Mouse (Mus musculus): ENCODE results near the gene Rnf144a. TPM values are rescaled to one million over a fixed set of nuclear protein-coding genes. Genes with fewer than 3 reads are reported as not detected.
"Not testable (repeated sequence)": the region's sequence is repeated elsewhere in the genome, so short reads cannot be mapped to it uniquely, and the experiment has no call there.

Gene Rnf144a
- polyA plus RNA-seq, 1 experiment from 2014 or later, result 35.1 TPM

GRCm38 (mm10) chr12:26311548-26311947 lies 103.5 kb downstream of the Rnf144a start:
- H3K36me3 ChIP-seq (ENCODE audit: insufficient read depth, low read length), result peaks cover 18% of the 10 kb centered on the region
- H3K4me2 ChIP-seq (replicated peaks; ENCODE audit: low read depth, low read length), result no peak overlapping the region
- H3K9ac ChIP-seq (replicated peaks; ENCODE audit: low read length), result no peak overlapping the region
- no peak for ATAC-seq (ENCODE audit: low FRiP score, low TSS enrichment)
- H3K4me1 ChIP-seq (ENCODE audit: insufficient read depth, low read length), result no peaks in the 10 kb centered on the region
- no peak overlapping the region for H3K4me3 ChIP-seq (ENCODE audit: low read length)
- H3K9me3 ChIP-seq (ENCODE audit: low read length), result no peaks in the 10 kb centered on the region
- no peak overlapping the region for H3K27ac ChIP-seq (ENCODE audit: low read length)
- H3K27me3 ChIP-seq (ENCODE audit: insufficient read depth, low read length), result no peaks in the 10 kb centered on the region

DNA sequence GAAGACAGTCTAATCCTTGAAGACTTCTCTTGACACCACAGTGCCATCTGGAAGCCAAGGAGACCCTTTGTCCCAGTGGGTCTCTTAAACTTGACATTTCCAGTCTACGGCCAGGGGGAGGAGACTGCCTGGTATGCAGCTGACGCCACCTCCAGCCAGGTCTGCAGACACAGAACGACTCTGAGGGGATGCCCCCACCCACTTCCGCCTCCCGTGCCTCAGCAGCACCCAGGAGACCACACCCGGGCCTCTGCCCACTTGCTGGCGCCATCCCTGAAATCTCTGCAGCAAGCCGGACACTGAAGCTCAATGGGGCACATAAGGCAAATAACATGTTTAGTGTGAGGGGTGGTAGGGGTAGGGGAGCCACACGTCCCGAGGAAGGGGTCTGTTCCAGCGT lies 104.8 kb downstream of the Rnf144a start:
- peaks cover 18% of the 10 kb centered on the region for H3K36me3 ChIP-seq (ENCODE audit: insufficient read depth, low read length)
- no peaks in the 10 kb centered on the region for H3K9me3 ChIP-seq (ENCODE audit: low read length)
- no peak overlapping the region for H3K4me3 ChIP-seq (ENCODE audit: low read length)
- ATAC-seq (ENCODE audit: low FRiP score, low TSS enrichment), result no peak
- H3K27ac ChIP-seq (ENCODE audit: low read length), result no peak overlapping the region
- H3K9ac ChIP-seq (replicated peaks; ENCODE audit: low read length), result no peak overlapping the region
- H3K4me1 ChIP-seq (ENCODE audit: insufficient read depth, low read length), result no peaks in the 10 kb centered on the region
- 87% methylated on average over 11 of the region's 11 CpGs for WGBS
- H3K27me3 ChIP-seq (ENCODE audit: insufficient read depth, low read length), result no peaks in the 10 kb centered on the region
- no peak overlapping the region for H3K4me2 ChIP-seq (replicated peaks; ENCODE audit: low read depth, low read length)

- Histone ChIP-seq H3K27ac (ENCODE audit: low read length) (no peak overlapping the region), H3K9me3 (ENCODE audit: low read length) (no peaks in the 10 kb centered on the region), H3K27me3 (ENCODE audit: insufficient read depth, low read length) (no peaks in the 10 kb centered on the region), H3K4me3 (ENCODE audit: low read length) (no peak overlapping the region), H3K9ac (replicated peaks; ENCODE audit: low read length) (no peak overlapping the region), H3K4me1 (ENCODE audit: insufficient read depth, low read length) (no peaks in the 10 kb centered on the region), H3K4me2 (replicated peaks; ENCODE audit: low read depth, low read length) (no peak overlapping the region), H3K36me3 (ENCODE audit: insufficient read depth, low read length) (no peaks in the 10 kb centered on the region)
- ATAC-seq (ENCODE audit: low FRiP score, low TSS enrichment), result no peak
- 86% methylated on average over 5 of the region's 5 CpGs for WGBS
These were observed 112.2 kb downstream of the Rnf144a start for GRCm38 (mm10) chr12:26302886-26303285.

DNA sequence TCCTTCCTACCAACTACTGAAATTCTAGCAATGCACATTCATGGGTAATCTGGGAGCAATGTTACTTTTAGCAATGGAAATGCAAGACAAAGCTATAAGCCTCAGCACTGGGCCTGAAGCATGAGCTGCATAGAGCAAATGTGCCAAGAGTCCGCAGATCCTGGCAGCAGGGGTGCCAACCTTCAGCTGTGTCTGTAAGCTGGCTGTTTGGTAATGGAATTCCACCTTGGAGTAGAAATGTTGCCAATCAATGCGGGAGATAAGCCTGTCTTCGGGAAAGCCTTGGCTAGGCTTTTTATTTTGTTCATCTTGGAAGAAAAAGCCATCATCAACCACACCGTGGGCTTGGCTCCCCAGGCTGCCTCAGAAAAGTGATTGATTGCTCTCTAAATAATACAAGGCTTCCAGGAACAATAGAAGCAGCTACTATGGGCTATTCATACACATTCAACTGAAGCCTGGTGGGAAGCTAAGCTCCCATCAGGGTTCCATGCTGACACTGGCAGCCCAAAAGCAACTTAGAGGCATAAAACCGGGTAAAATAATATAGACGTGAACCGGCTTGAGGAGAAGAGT lies 115.5 kb downstream of the Rnf144a start:
- no peaks in the 10 kb centered on the region for H3K27me3 ChIP-seq (ENCODE audit: insufficient read depth, low read length)
- ATAC-seq (ENCODE audit: low FRiP score, low TSS enrichment), result no peak
- 71% methylated on average over 7 of the region's 7 CpGs for WGBS
- H3K4me1 ChIP-seq (ENCODE audit: insufficient read depth, low read length), result no peaks in the 10 kb centered on the region
- no peak overlapping the region for H3K9ac ChIP-seq (replicated peaks; ENCODE audit: low read length)
- H3K4me2 ChIP-seq (replicated peaks; ENCODE audit: low read depth, low read length), result no peak overlapping the region
- no peak overlapping the region for H3K27ac ChIP-seq (ENCODE audit: low read length)
- H3K4me3 ChIP-seq (ENCODE audit: low read length), result no peak overlapping the region
- H3K9me3 ChIP-seq (ENCODE audit: low read length), result no peaks in the 10 kb centered on the region
- H3K36me3 ChIP-seq (ENCODE audit: insufficient read depth, low read length), result no peaks in the 10 kb centered on the region

DNA sequence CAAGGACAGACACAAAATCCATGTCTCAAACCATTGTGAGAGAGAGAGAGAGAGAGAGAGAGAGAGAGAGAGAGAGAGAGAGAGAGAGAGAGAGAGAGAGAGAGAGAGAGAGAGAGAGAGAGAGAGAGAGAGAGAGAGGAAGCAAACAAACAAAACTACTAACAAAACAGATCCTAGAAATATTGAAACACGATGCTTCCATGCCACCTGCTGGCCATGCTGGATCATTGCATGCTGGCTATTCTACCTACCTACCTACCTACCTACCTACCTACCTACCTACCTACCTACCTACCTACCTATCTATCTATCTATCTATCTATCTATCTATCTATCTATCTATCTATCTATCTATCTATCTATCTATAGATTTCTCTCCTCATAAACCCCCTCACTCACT lies 119.1 kb downstream of the Rnf144a start:
- not testable (repeated sequence) for H3K27me3 ChIP-seq (ENCODE audit: insufficient read depth, low read length); H3K9me3 ChIP-seq (ENCODE audit: low read length); ATAC-seq (ENCODE audit: low FRiP score, low TSS enrichment); H3K9ac ChIP-seq (replicated peaks; ENCODE audit: low read length); H3K4me3 ChIP-seq (ENCODE audit: low read length); H3K27ac ChIP-seq (ENCODE audit: low read length); H3K36me3 ChIP-seq (ENCODE audit: insufficient read depth, low read length); H3K4me2 ChIP-seq (replicated peaks; ENCODE audit: low read depth, low read length); H3K4me1 ChIP-seq (ENCODE audit: insufficient read depth, low read length)
- WGBS, result 20% methylated on average over 1 of the region's 1 CpGs

GRCm38 (mm10) chr12:26289200-26289599 lies 125.9 kb downstream of the Rnf144a start:
- WGBS, result 90% methylated on average over 2 of the region's 2 CpGs
- peaks cover 15% of the 10 kb centered on the region for H3K4me1 ChIP-seq (ENCODE audit: insufficient read depth, low read length)

GRCm38 (mm10) chr12:26288347-26288746 lies 126.7 kb downstream of the Rnf144a start:
- no peak for ATAC-seq (ENCODE audit: low FRiP score, low TSS enrichment)
- Histone ChIP-seq H3K27me3 (ENCODE audit: insufficient read depth, low read length) (no peaks in the 10 kb centered on the region), H3K4me1 (ENCODE audit: insufficient read depth, low read length) (peaks cover 15% of the 10 kb centered on the region), H3K4me3 (ENCODE audit: low read length) (no peak overlapping the region), H3K4me2 (replicated peaks; ENCODE audit: low read depth, low read length) (no peak overlapping the region), H3K9me3 (ENCODE audit: low read length) (no peaks in the 10 kb centered on the region), H3K36me3 (ENCODE audit: insufficient read depth, low read length) (no peaks in the 10 kb centered on the region), H3K9ac (replicated peaks; ENCODE audit: low read length) (no peak overlapping the region), H3K27ac (ENCODE audit: low read length) (no peak overlapping the region)
- 86% methylated on average over 1 of the region's 1 CpGs for WGBS

More at GRCm38 (mm10) chr12:26289200-26289599, 125.9 kb downstream of the Rnf144a start:
- Histone ChIP-seq H3K27ac (ENCODE audit: low read length) (no peak overlapping the region), H3K9ac (replicated peaks; ENCODE audit: low read length) (no peak overlapping the region), H3K36me3 (ENCODE audit: insufficient read depth, low read length) (no peaks in the 10 kb centered on the region), H3K4me3 (ENCODE audit: low read length) (no peak overlapping the region), H3K4me2 (replicated peaks; ENCODE audit: low read depth, low read length) (no peak overlapping the region), H3K9me3 (ENCODE audit: low read length) (no peaks in the 10 kb centered on the region), H3K27me3 (ENCODE audit: insufficient read depth, low read length) (no peaks in the 10 kb centered on the region)
- ATAC-seq (ENCODE audit: low FRiP score, low TSS enrichment), result no peak

DNA sequence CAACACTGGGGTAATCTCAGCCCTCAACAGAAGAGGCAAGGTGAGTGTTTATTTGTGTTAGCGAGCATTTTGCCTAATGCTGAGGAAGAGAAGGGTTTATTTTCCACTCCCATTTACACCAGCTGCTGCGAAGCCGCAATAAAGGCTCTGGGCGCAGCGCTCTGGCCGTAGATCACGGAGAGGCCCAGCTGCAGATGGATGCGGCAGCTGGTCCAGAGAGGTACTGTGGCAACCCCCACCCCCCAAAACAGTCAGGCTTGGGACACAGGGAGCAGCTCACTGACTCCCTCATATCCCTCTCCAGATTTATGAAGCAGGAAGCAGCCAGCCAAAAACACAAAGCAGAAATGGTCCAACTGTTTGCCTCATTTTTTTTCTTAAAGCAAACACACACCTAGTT lies 129.1 kb downstream of the Rnf144a start:
- peak; percentile 70; the same call in 1 of the 2 replicates for ATAC-seq (ENCODE audit: low FRiP score, low TSS enrichment)
- Histone ChIP-seq H3K27ac (ENCODE audit: low read length) (peak overlapping the region; percentile 27; the same call in 1 of the 2 replicates), H3K36me3 (ENCODE audit: insufficient read depth, low read length) (no peaks in the 10 kb centered on the region), H3K4me2 (replicated peaks; ENCODE audit: low read depth, low read length) (no peak overlapping the region; the same call in 1 of the 2 replicates), H3K27me3 (ENCODE audit: insufficient read depth, low read length) (no peaks in the 10 kb centered on the region), H3K4me3 (ENCODE audit: low read length) (no peak overlapping the region), H3K9ac (replicated peaks; ENCODE audit: low read length) (no peak overlapping the region), H3K9me3 (ENCODE audit: low read length) (no peaks in the 10 kb centered on the region), H3K4me1 (ENCODE audit: insufficient read depth, low read length) (peaks cover 15% of the 10 kb centered on the region)
- 26% methylated on average over 8 of the region's 8 CpGs for WGBS

DNA sequence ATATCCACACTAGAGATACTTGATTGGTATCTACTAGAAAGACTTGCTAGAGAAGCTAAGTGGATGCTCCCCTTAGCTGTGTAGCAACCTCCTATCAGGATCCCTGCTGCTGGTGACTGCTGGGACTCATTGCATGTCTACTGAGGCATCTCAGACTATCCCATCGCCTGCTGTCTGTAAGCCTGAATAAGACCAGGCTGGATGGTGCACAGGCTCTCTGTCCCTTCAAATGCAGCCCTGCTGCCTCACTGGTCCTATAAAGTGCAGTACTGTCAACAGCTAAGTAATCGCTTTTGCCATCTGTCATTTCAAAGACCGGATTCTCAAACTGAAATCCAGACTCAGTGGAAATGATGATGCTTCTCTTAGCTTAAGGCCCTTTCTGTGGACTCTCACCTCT lies 129.6 kb downstream of the Rnf144a start:
- no peak for ATAC-seq (ENCODE audit: low FRiP score, low TSS enrichment)
- WGBS, result 50% methylated on average over 3 of the region's 3 CpGs
- no peak overlapping the region for H3K9ac ChIP-seq (replicated peaks; ENCODE audit: low read length)

DNA sequence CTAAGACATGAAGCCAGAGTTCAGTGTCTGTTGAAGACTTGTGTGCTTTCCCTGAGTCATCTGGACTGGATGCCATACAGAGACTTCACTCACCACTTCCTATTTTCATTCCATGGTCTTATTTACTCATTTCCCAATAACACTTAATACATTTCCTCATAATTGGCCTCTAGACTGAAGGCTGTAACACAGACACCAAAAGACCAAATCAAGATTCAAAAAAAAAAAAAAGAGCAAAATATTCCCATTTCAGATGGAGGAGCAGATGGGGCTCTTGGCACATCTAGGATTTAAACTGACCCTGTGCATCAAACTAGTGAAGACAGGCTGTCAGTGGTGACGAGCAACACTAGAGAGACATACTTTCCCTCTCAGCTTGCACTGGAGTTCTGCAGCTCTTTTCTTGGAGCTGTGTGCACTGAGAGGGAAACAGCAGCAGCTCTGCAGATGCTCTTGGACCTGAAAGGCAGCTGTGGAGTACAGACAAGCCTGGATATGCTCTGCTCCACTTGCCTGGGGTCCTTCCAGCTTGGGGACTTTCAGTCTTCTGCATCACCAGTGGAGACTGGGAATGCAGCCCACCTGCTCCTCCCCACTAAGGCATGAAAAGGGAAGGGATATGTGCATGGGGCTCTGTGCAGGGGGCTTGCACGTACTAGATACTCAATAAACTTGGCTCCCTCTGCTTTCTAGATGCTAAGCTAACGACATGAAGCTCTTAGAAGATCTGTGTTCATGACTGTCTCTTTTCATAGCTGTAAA lies 134.2 kb downstream of the Rnf144a start:
- ATAC-seq (ENCODE audit: low FRiP score, low TSS enrichment), result no peak

More for the DNA sequence above, 129.6 kb downstream of the Rnf144a start:
- no peaks in the 10 kb centered on the region for H3K36me3 ChIP-seq (ENCODE audit: insufficient read depth, low read length)
- H3K4me2 ChIP-seq (replicated peaks; ENCODE audit: low read depth, low read length), result no peak overlapping the region
- peaks cover 15% of the 10 kb centered on the region for H3K4me1 ChIP-seq (ENCODE audit: insufficient read depth, low read length)
- no peak overlapping the region for H3K4me3 ChIP-seq (ENCODE audit: low read length)
- H3K9me3 ChIP-seq (ENCODE audit: low read length), result no peaks in the 10 kb centered on the region
- H3K27me3 ChIP-seq (ENCODE audit: insufficient read depth, low read length), result no peaks in the 10 kb centered on the region
- peak overlapping the region; percentile 27; the same call in 1 of the 2 replicates for H3K27ac ChIP-seq (ENCODE audit: low read length)

More for the DNA sequence above, 134.2 kb downstream of the Rnf144a start:
- no peaks in the 10 kb centered on the region for H3K36me3 ChIP-seq (ENCODE audit: insufficient read depth, low read length)
- H3K27me3 ChIP-seq (ENCODE audit: insufficient read depth, low read length), result no peaks in the 10 kb centered on the region
- WGBS, result 78% methylated on average over 3 of the region's 3 CpGs
- H3K4me1 ChIP-seq (ENCODE audit: insufficient read depth, low read length), result peaks cover 12% of the 10 kb centered on the region
- H3K9ac ChIP-seq (replicated peaks; ENCODE audit: low read length), result no peak overlapping the region
- H3K4me2 ChIP-seq (replicated peaks; ENCODE audit: low read depth, low read length), result no peak overlapping the region
- H3K4me3 ChIP-seq (ENCODE audit: low read length), result no peak overlapping the region
- no peak overlapping the region for H3K27ac ChIP-seq (ENCODE audit: low read length)
- H3K9me3 ChIP-seq (ENCODE audit: low read length), result no peaks in the 10 kb centered on the region

Measured in kidney, embryonic 16.5 days (tissue).